Mouse (Mus musculus) ES-E14 (cell line): ENCODE data around the gene Hils1.

Experiments
- CHD2 ChIP-seq: IDR thresholded peaks from 2 replicates; pipeline ENCODE4 v1.6.1; 2014; ENCODE audit warnings: mild to moderate bottlenecking, low read depth, low read length, inconsistent platforms
- HCFC1 ChIP-seq: IDR thresholded peaks from 2 replicates; pipeline ENCODE4 v1.6.1; 2012; ENCODE audit warnings: low read length, inconsistent platforms, borderline replicate concordance; ENCODE audit not compliant: insufficient read depth
- MAFK ChIP-seq: IDR thresholded peaks from 2 replicates; pipeline ENCODE4 v1.6.1; 2014; ENCODE audit warnings: mild to moderate bottlenecking, low read depth, low read length, inconsistent platforms; ENCODE audit not compliant: insufficient read depth
- ZC3H11A ChIP-seq: IDR thresholded peaks from 2 replicates; pipeline ENCODE4 v1.6.1; 2012; ENCODE audit warnings: low read depth, mild to moderate bottlenecking, inconsistent platforms, low read length, borderline replicate concordance
- ZNF384 ChIP-seq: IDR thresholded peaks from 2 replicates; pipeline ENCODE4 v1.6.1; 2012; ENCODE audit warnings: low read depth, low read length, inconsistent platforms

DNA sequence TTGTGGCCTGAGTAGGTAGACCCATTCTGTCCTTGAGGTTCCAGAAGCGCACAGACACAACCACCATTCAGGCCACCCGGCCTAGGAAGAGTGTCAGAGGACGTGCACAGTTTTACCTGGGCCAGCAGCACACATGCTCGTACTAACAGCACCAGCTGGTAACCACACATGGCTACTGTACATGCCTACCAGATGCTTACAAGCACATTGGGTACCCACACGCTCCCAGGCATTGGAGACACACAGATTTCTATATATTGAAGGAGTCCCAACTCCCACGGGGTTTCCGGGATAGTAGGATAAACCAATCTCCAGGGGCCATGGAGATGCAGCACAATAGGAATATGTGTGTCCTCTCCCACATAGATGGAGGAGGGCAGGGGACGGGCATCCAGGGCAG lies 35.3 kb downstream of the Hils1 start:
- no peak for TF ChIP-seq ZC3H11A
- TF ChIP-seq CHD2 = no peak
- no peak for TF ChIP-seq ZNF384
- no peak for TF ChIP-seq HCFC1
- no peak for TF ChIP-seq MAFK
